Mouse (Mus musculus): ENCODE data around the gene Arid3c.

- TF ChIP-seq CTCF (IDR thresholded peaks at IDR 0.05), result no peak
- no peak for TF ChIP-seq POLR2A (IDR thresholded peaks at IDR 0.05; ENCODE audit: insufficient read depth, low read depth, low read length)
Observed at GRCm38 (mm10) chr4:41758701-41759100, 27.8 kb upstream of the Arid3c start.

All from heart, adult 2 months (tissue).